Mouse (Mus musculus) heart, embryonic 15.5 days (tissue): ENCODE results near the gene Pde4d. TPM values are rescaled to one million over a fixed set of nuclear protein-coding genes. Genes with fewer than 3 reads are reported as not detected.

Experiments
- ATAC-seq: fragments of 200-750 bp; cut with Nextera tagmentation; replicated peaks from 2 replicates; pipeline ENCODE4 v1.8.0; 2017; ENCODE audit warnings: low read depth, moderate TSS enrichment; ENCODE audit not compliant: insufficient number of reproducible peaks, insufficient read depth, low FRiP score
- H3K27ac ChIP-seq: fragments of 300-500 bp; sonication (generic); 2 replicates; pipeline ENCODE4 v1.5.1; 2015; ENCODE audit warnings: mild to moderate bottlenecking, inconsistent platforms
- H3K27me3 ChIP-seq: fragments of 300-500 bp; sonication (generic); 2 replicates; pipeline ENCODE4 v1.6.1; 2015; ENCODE audit warnings: inconsistent platforms
- H3K36me3 ChIP-seq: fragments of 300-500 bp; sonication (generic); 2 replicates; pipeline ENCODE4 v1.6.1; 2015; ENCODE audit warnings: mild to moderate bottlenecking, inconsistent platforms
- H3K4me1 ChIP-seq: fragments of 300-500 bp; sonication (generic); replicated peaks from 2 replicates; pipeline ENCODE4 v1.6.1; 2015; ENCODE audit warnings: inconsistent platforms
- H3K4me2 ChIP-seq: fragments of 300-500 bp; sonication (generic); 2 replicates; pipeline ENCODE4 v1.6.1; 2015; ENCODE audit warnings: inconsistent platforms, mild to moderate bottlenecking, moderate library complexity
- H3K4me3 ChIP-seq: fragments of 300-500 bp; sonication (generic); 2 replicates; pipeline ENCODE4 v1.5.1; 2015; ENCODE audit warnings: mild to moderate bottlenecking, inconsistent platforms
- H3K9ac ChIP-seq: fragments of 300-500 bp; sonication (generic); 2 replicates; pipeline ENCODE4 v1.6.1; 2015; ENCODE audit warnings: mild to moderate bottlenecking, inconsistent platforms
- H3K9me3 ChIP-seq: fragments of 300-500 bp; sonication (generic); replicated peaks from 2 replicates; pipeline ENCODE4 v1.6.1; 2016; ENCODE audit warnings: inconsistent platforms
- WGBS: fragments of 180-500 bp; shearing (Covaris S2); methylation state at CpG from one replicate; pipeline ENCODE4 v1.1.7; 2015; ENCODE audit warnings: mixed read lengths; 5-methylcytosine and 5-hydroxymethylcytosine counted together
- polyA plus RNA-seq: library from polyadenylated mRNA; unstranded; fragments of >200 nt; fragmentation: Nextera tagmentation; extraction: Ambion mirVana; gene quantifications from 2 replicates; pipeline ENCODE4 v1.2.1, GENCODE M21; 2015

Pde4d gene
- polyA plus RNA-seq, 1 experiment from 2014 or later = 25.7 TPM

GRCm38 (mm10) chr13:108439012-108439411, 10.7 kb upstream of the Pde4d start:
- no peaks in the 10 kb centered on the region for H3K9me3 ChIP-seq
- no peak overlapping the region for H3K4me3 ChIP-seq
- H3K9ac ChIP-seq = no peak overlapping the region
- no peaks in the 10 kb centered on the region for H3K27me3 ChIP-seq
- H3K27ac ChIP-seq = no peak overlapping the region
- H3K4me1 ChIP-seq = peaks cover 11% of the 10 kb centered on the region
- no peak for ATAC-seq
- H3K36me3 ChIP-seq = no peaks in the 10 kb centered on the region
- WGBS = 98% methylated on average over 1 of the region's 1 CpGs
- no peak overlapping the region for H3K4me2 ChIP-seq

DNA sequence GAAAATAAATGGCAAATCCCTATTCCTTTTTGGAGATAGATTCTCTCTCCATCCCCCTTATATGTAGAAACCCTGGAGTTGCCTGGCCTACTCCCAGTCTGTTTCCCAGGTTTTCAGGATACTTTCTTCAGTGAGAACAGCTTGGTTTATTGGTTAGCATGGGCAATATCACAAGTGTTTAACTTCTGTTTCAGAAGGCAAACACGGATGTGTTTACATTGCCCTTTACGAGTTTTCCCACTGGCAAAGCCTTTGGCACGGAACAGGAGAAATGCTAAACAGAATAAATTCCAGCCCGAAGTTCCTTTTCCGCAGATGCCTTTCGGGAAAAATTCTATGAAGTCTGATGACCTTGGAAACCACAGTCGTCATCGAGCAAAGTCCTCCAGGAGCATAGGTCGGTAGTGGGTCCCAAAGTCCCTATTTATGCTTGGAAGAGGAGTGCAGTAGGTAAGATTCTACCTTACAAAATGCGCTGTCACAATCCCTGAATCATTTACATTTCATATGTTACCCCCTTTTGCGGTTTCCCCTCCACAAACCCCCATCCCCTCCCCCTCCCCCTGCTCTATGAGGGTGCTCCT, 1.3 kb upstream of the Pde4d start:
- Histone ChIP-seq H3K4me2 (no peak overlapping the region), H3K27ac (peak overlapping the region; percentile 82; the same call in 1 of the 2 replicates), H3K36me3 (no peaks in the 10 kb centered on the region), H3K27me3 (no peaks in the 10 kb centered on the region), H3K4me1 (peaks cover 21% of the 10 kb centered on the region), H3K4me3 (no peak overlapping the region), H3K9me3 (no peaks in the 10 kb centered on the region), H3K9ac (no peak overlapping the region)
- WGBS = 74% methylated on average over 11 of the region's 11 CpGs
- no peak for ATAC-seq

- WGBS = 78% methylated on average over 2 of the region's 2 CpGs
- no peak overlapping the region for H3K4me2 ChIP-seq
These were observed 1.4 kb downstream of the Pde4d start for GRCm38 (mm10) chr13:108451122-108451521.

GRCm38 (mm10) chr13:108453064-108453919, 3.5 kb downstream of the Pde4d start:
- H3K27ac ChIP-seq = peak overlapping the region; percentile 84
- peak; percentile 80 for ATAC-seq

More at GRCm38 (mm10) chr13:108451122-108451521, 1.4 kb downstream of the Pde4d start:
- Histone ChIP-seq H3K27ac (no peak overlapping the region), H3K36me3 (no peaks in the 10 kb centered on the region), H3K9me3 (no peaks in the 10 kb centered on the region), H3K4me3 (no peak overlapping the region), H3K27me3 (no peaks in the 10 kb centered on the region), H3K4me1 (peaks cover 28% of the 10 kb centered on the region), H3K9ac (no peak overlapping the region)
- ATAC-seq = no peak

DNA sequence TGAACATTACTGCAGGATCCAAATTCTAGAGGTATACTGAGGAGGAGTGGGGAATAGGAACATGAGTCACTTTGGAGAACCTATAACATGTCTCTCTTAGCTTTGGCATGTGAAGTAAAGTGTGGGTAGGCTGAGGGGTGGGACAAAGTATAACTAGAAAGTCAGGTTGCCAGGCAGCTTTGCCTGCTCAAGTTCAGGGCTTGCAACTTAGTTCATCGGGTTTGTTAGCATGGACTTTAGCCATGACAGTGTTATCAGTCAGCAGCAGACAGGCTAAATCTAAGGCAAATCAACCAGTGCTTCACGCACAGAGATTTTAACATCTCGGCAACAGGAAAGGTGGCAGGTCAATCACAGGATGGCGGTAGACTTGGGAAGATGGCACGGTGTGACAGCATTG, 12.8 kb downstream of the Pde4d start:
- Histone ChIP-seq H3K27ac (no peak overlapping the region), H3K4me3 (no peak overlapping the region), H3K36me3 (no peaks in the 10 kb centered on the region), H3K27me3 (no peaks in the 10 kb centered on the region), H3K4me2 (no peak overlapping the region), H3K9me3 (no peaks in the 10 kb centered on the region), H3K9ac (no peak overlapping the region), H3K4me1 (0 out of 2 replicates have a peak, but pooled peaks cover 3% of the 10 kb centered on the region)
- WGBS = 82% methylated on average over 5 of the region's 5 CpGs
- ATAC-seq = no peak

More at GRCm38 (mm10) chr13:108453064-108453919, 3.5 kb downstream of the Pde4d start:
- Histone ChIP-seq H3K4me3 (no peak overlapping the region), H3K27me3 (no peaks in the 10 kb centered on the region), H3K4me1 (peaks cover 28% of the 10 kb centered on the region), H3K4me2 (no peak overlapping the region), H3K9me3 (no peaks in the 10 kb centered on the region), H3K9ac (no peak overlapping the region), H3K36me3 (no peaks in the 10 kb centered on the region)
- WGBS = 48% methylated on average over 6 of the region's 6 CpGs

DNA sequence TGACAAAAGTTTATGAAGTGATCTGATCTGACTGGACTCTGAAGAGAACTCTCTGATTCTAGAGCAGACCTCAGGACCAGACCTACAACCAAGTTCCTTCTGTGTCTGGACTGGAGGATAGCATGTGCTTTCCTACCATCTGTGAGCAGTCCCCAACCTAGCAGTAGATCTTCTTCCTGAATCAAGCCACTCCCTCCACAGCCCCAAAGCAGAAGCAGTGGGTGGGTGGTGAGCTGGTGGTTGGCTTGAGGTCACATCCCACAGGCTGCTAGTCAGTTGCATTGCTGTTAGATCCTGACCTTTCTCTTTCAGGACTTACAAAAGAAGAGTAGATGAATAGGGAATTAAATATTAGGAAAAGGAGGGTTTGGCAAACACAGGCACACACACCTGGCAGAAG, 16.0 kb downstream of the Pde4d start:
- Histone ChIP-seq H3K4me2 (no peak overlapping the region), H3K36me3 (no peaks in the 10 kb centered on the region), H3K4me3 (no peak overlapping the region), H3K27ac (no peak overlapping the region), H3K27me3 (no peaks in the 10 kb centered on the region), H3K9ac (no peak overlapping the region), H3K4me1 (0 out of 2 replicates have a peak, but pooled peaks cover 3% of the 10 kb centered on the region), H3K9me3 (no peaks in the 10 kb centered on the region)
- no peak for ATAC-seq

GRCm38 (mm10) chr13:108467046-108467445, 17.3 kb downstream of the Pde4d start:
- Histone ChIP-seq H3K4me3 (no peak overlapping the region), H3K27ac (peak overlapping the region; percentile 16; the same call in 1 of the 2 replicates), H3K9ac (no peak overlapping the region), H3K9me3 (no peaks in the 10 kb centered on the region), H3K36me3 (no peaks in the 10 kb centered on the region), H3K4me2 (no peak overlapping the region), H3K27me3 (no peaks in the 10 kb centered on the region), H3K4me1 (0 out of 2 replicates have a peak, but pooled peaks cover 3% of the 10 kb centered on the region)
- 0 out of 2 replicates have a peak, but pooled peaks have one; percentile 39 for ATAC-seq
- 37% methylated on average over 1 of the region's 1 CpGs for WGBS

- Histone ChIP-seq H3K9me3 (no peaks in the 10 kb centered on the region), H3K27ac (no peak overlapping the region), H3K36me3 (no peaks in the 10 kb centered on the region), H3K4me3 (no peak overlapping the region), H3K27me3 (no peaks in the 10 kb centered on the region), H3K4me1 (no peaks in the 10 kb centered on the region), H3K4me2 (no peak overlapping the region), H3K9ac (no peak overlapping the region)
- ATAC-seq = no peak
- WGBS = 84% methylated on average over 3 of the region's 3 CpGs
These were observed 30.7 kb downstream of the Pde4d start for GRCm38 (mm10) chr13:108480451-108480850.

DNA sequence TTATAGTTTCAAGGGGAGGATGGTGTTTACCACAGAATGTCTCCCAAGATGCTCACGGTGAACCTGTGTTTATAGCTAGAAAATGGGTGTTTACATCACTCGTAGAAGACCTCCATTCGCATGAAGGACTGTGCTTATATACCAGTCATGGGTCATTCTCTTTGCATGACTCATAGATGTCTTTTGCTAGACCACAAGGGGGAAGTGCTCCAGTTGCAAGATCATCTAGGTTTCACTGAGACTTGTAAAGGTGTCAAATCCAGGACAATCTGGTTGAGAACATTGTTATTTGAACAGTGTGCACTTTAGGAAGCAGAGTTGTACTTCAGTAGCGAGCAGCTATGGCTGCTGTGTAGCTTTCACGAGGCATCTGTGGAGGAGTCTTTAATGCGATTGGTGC, 35.3 kb downstream of the Pde4d start:
- Histone ChIP-seq H3K4me3 (no peak overlapping the region), H3K27me3 (no peaks in the 10 kb centered on the region), H3K4me1 (no peaks in the 10 kb centered on the region), H3K9ac (no peak overlapping the region), H3K36me3 (no peaks in the 10 kb centered on the region), H3K9me3 (no peaks in the 10 kb centered on the region), H3K27ac (no peak overlapping the region), H3K4me2 (no peak overlapping the region)
- no peak for ATAC-seq
- WGBS = 72% methylated on average over 6 of the region's 6 CpGs

DNA sequence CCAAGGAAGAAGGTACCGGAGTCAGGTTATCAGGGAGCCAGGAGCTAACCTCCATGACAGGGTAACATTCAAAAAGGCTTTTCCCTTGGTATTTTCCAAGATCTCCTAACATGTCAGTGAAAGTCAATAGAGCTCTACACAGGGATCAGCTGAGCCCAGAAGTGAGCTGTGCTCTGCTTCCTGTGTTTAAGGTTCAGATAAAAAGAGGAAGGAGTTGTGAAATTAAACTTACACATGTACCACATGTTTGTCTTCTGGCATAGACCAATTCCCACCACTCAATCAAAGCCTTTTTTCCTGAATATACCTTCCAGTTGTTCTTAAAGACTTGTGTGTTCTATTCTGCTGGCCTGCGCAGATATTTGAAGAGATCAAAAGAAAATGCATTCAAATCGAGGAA, 37.3 kb downstream of the Pde4d start:
- Histone ChIP-seq H3K4me3 (no peak overlapping the region), H3K9me3 (no peaks in the 10 kb centered on the region), H3K9ac (no peak overlapping the region), H3K36me3 (no peaks in the 10 kb centered on the region), H3K4me1 (no peaks in the 10 kb centered on the region), H3K4me2 (no peak overlapping the region), H3K27me3 (no peaks in the 10 kb centered on the region), H3K27ac (no peak overlapping the region)
- ATAC-seq = no peak
- WGBS = 79% methylated on average over 3 of the region's 3 CpGs

- H3K27ac ChIP-seq = no peak overlapping the region
- no peak for ATAC-seq
- H3K4me1 ChIP-seq = no peaks in the 10 kb centered on the region
These were observed 40.1 kb downstream of the Pde4d start for GRCm38 (mm10) chr13:108489825-108490224.

More at GRCm38 (mm10) chr13:108489825-108490224, 40.1 kb downstream of the Pde4d start:
- Histone ChIP-seq H3K9ac (no peak overlapping the region), H3K27me3 (no peaks in the 10 kb centered on the region), H3K4me3 (no peak overlapping the region), H3K9me3 (no peaks in the 10 kb centered on the region), H3K36me3 (no peaks in the 10 kb centered on the region), H3K4me2 (no peak overlapping the region)
